Mouse (Mus musculus): ENCODE measurements around the gene Hoxd9.

Hoxd9 gene

DNA sequence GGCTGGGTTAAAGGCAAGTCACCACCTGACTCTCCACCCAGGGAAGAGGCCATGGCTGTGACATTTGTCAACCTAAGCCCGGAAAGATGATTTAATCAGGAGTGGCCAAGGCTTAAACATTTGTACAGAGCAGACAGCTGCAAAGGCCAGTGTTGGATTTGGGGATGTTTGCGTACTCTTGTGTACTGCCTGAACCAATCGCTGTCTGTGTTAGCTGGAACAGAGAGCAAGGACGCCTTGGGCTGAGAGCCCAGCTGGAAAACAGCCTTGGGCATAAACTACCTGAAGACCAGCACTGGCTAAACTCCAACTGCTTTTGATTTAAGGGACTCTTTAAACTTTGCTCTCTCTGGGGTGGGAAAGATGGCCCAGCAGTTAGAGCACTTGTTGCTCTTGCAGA, 11.1 kb downstream of the Hoxd9 start:
- in situ Hi-C loops (cut with MboI, MseI): no loop called here

- in situ Hi-C loops (cut with MboI, MseI): no loop called here
These were observed 12.2 kb downstream of the Hoxd9 start for GRCm38 (mm10) chr2:74709465-74710419.

GRCm38 (mm10) chr2:74710929-74711543, 13.5 kb downstream of the Hoxd9 start:
- in situ Hi-C loops (cut with MboI, MseI): no loop called here

DNA sequence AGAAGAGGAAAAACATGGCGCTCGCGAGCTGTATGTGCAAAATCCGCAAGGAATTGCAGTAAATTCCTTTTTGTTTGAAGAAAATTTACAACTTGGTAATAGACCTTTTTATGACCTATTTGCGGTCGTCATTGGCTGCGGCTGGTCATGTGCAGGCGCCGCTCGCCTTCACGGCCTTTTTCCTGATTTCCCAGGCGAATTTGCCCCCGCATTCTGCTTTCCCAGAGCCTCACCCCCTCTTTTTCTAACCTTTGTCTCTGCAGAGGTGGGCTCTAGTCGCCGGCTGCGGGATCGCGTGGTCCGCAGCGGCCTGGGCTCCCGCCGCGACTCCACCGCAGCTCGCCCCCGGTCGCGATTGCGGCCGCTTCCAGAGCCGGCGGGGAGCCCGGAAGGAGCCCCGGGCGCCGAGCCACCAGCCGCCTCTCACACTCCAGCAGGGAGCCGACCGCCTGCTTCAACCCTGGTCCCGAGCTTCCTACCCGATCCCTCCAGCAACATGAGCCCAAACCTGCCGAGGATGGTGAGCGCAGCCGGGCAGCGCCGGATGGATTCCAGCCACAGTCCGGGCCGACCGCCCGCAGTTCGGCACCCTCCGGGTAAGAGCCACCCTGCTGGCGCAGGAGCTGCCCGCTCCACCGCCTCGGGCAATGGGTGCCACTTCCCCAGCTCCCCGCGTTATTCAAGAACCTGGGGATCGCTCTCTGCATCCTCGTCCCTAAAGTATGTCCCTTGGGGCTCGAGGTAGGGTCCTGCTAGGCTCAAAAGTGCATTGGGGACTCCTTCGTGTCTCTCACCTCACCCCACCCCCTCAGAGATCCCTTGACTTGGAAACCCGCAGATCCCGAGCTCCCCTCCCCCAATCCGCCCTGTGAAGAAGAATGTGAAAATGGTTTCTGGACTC, 14.4 kb downstream of the Hoxd9 start, which contains the start of the genes Hoxd3 and Hoxd4:
TSS of gene Hoxd3 (plus strand) at position 207 of the 901 bp plus-strand sequence.
TSS of gene Hoxd4 (plus strand) at position 209 of the 901 bp plus-strand sequence.
- in situ Hi-C loops (cut with MboI, MseI): no loop called here

- in situ Hi-C loops (cut with MboI, MseI): no loop called here
These were observed 16.0 kb downstream of the Hoxd9 start for GRCm38 (mm10) chr2:74713239-74714150.

DNA sequence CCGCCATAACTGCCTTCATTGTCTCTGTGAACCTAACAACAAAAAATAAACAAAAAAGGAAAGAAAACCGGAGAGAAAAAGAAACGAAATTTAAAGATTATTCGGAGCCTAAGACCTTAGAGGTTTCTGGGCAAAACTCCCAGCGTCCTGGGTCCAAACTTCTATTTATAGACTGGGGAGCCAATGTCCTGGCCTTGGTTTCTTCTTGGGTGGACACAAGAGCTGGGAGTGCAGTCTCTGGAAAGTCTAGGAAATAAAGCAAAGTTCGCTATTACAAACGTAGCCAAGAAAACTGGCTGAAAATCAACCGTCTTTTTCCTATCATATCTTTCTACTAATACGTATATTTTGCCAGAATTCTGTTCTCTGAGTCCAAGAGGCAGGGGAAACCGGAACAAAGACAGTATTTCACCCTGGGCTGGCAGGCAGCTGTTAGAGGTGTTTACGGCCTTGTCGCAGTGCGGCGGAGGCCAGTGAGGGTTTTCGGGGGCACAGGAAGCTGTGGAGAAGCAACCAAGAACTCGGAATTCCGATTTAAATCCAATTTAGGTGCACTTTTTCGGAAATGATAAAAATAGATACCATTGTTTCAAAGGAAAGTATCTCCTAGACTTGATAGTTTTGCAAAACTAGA, 16.7 kb downstream of the Hoxd9 start:
- in situ Hi-C loops (cut with MboI, MseI): no loop called here

GRCm38 (mm10) chr2:74714881-74715280, 17.4 kb downstream of the Hoxd9 start:
- in situ Hi-C loops (cut with MboI, MseI): loop anchor here (5.0 kb wide), 2 partner anchors 247 to 427 kb away; no protein-coding TSS in a partner anchor

GRCm38 (mm10) chr2:74715504-74716241, 18.1 kb downstream of the Hoxd9 start:
- in situ Hi-C loops (cut with MboI, MseI): loop anchor here (5.0 kb wide), 2 partner anchors 247 to 427 kb away; no protein-coding TSS in a partner anchor

GRCm38 (mm10) chr2:74720384-74720783, 22.9 kb downstream of the Hoxd9 start:
- in situ Hi-C loops (cut with MboI, MseI): loop anchor here (10.0 kb wide), 1 partner anchor 584 kb away; no protein-coding TSS in a partner anchor

DNA sequence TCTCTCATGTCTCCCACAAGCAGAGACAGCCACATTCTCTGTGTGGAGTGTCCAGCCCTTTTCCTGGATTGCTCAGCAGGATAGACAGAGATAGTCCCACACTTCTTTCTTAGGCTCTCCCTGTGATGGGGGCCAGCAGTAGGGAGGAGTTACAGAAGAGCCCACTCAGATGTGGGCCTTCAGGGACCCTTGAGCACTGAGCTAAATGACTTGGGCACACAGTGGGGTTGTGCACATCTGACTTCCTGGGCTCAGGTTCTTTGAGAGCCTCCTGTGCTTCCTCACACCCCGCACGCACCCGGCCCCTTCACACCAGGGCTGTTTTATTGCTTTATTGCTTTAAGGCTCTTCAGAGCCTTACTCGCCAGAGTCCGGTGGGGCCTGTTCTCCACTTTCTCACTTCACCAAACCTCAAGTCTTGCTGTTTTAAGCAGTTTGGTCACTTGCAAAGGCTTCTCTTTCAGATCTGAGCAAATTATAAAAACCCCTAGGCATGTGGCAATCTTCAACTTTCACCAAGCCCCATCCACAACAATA, 23.5 kb downstream of the Hoxd9 start:
- in situ Hi-C loops (cut with MboI, MseI): loop anchor here (10.0 kb wide), 1 partner anchor 584 kb away; no protein-coding TSS in a partner anchor

- in situ Hi-C loops (cut with MboI, MseI): loop anchor here (10.0 kb wide), 1 partner anchor 583 kb away; no protein-coding TSS in a partner anchor
These were observed 24.4 kb downstream of the Hoxd9 start for GRCm38 (mm10) chr2:74721882-74722281.

- in situ Hi-C loops (cut with MboI, MseI): loop anchor here (10.0 kb wide), 1 partner anchor 582 kb away; no protein-coding TSS in a partner anchor
These were observed 25.4 kb downstream of the Hoxd9 start for GRCm38 (mm10) chr2:74722949-74723348.

DNA sequence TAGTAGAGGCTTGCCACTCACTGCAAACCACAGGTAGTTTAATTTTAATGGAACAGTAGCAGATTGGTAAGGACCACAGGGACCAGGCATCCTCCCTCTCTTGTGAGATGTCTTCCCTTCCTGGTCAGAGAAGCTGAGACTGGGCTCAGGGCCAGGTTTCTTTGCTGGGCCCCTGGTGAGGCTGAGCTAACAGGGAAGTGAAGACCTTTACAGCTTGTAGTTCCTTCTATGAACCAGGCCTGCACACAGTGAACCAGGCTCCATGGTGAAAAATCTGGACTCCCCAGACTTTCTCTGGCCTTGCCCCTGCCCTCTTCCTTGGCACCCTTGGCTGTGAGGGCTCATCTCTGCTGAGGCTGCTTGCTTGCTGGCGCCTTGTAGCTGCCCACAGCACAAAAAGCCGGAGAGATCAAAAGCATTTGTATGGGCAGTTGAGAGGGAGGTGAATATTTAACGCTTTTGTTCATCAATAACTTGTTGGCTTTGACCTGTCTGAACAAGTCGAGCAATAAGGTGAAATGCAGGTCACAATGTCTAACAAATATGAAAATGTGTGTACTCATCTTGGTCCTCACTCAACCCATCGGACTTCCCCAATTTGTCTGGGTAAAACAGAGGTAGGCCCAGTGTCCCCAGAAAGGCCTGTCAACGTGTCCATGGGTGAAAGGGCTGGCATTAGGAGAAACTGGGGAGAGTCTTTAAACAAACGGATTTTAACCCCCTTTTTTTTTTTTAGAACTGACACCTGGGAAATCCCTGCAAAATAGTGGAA, 26.9 kb downstream of the Hoxd9 start:
- in situ Hi-C loops (cut with MboI, MseI): loop anchor here (10.0 kb wide), 1 partner anchor 580 kb away; no protein-coding TSS in a partner anchor

DNA sequence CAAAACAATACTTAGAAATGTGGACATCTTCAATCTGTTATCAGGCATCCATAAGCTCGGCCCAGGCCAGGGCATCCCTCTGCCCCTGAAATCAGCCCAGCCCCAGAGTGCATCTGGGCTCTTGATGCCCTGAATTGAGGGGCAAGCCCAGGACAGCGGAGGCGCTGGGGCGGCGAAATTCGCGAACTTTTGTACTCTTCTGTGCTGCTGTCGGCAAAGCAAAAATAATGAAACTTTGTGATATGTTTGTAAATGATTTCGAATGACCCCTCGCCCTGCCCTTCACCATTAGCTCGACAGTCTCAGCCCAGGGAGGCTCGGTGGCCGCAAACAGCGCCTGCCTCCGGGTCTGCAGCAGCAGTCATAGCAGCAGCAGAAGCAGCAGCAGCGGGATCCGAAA, 27.6 kb downstream of the Hoxd9 start:
- in situ Hi-C loops (cut with MboI, MseI): loop anchor here (10.0 kb wide), 1 partner anchor 580 kb away; no protein-coding TSS in a partner anchor

DNA sequence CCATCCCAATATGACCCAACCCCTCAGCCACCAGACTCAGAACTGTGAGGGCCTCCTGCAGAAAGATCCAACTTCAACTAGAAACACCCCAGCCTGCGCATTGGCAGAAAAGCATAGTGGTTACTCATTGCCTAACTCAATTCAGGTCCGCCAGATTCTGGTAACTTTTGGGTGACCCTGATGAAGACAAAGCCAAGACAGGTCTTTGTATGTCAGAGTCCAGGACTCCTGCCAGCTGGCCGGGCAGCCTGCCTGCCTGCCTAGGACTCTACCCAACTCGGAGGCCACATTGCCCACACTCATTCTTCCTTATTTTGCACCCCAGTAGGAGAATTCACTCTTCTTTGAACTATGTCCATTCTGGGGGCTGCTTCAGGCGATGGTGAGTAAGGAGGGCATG, 29.0 kb downstream of the Hoxd9 start, which contains the start of gene Gm28230:
TSS of gene Gm28230 (plus strand) at position 178 of the 400 bp plus-strand sequence.
- in situ Hi-C loops (cut with MboI, MseI): loop anchor here (10.0 kb wide), 1 partner anchor 578 kb away; no protein-coding TSS in a partner anchor

DNA sequence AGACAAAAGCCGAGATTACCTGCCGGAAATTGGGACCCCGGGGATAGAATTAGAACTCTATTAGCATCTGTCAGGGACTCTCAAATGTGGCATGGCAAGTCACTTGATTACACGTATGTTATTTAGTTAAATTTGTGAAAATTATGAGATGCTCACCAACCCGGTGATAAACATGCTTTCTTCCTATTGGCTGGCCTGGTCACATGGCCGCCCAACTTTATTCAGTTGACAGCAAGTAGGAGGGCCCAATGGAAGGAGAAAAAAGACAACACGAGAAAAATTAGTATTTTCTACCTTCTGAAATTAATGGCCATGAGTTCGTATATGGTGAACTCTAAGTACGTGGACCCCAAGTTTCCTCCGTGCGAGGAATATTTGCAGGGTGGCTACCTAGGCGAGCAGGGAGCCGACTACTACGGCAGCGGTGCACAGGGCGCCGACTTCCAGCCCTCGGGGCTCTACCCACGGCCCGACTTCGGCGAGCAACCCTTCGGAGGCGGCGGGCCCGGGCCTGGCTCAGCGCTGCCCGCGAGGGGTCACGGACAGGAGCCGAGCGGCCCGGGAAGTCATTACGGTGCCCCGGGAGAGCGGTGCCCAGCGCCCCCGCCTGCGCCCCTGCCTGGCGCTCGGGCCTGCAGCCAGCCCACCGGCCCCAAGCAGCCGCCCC, 29.6 kb downstream of the Hoxd9 start:
- in situ Hi-C loops (cut with MboI, MseI): loop anchor here (10.0 kb wide), 1 partner anchor 578 kb away; no protein-coding TSS in a partner anchor

Data from T-helper 1 cell (primary cell).